Mouse (Mus musculus): ENCODE measurements around the gene Btbd9.

The Btbd9 gene

DNA sequence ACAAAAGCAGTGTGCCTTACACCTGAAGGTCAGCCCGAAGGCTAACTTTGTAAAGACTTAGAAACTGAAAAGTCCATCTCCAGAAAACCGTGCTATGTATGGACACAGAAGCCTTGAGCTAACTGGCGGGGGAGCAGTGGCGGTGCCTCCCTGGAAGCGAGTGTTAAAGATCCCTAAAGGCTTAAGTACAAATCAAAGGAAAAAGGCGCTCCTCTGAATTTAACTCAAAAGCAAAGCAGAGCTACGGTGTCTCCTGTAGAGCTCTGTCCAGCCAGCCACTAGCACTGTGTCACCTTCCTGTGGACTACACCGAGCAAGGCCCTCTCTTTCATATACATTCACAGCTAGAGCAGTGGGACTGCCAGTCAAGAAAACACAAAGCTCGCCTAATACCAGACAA lies 98.1 kb downstream of the Btbd9 start:
- no peak for DNase-seq

DNA sequence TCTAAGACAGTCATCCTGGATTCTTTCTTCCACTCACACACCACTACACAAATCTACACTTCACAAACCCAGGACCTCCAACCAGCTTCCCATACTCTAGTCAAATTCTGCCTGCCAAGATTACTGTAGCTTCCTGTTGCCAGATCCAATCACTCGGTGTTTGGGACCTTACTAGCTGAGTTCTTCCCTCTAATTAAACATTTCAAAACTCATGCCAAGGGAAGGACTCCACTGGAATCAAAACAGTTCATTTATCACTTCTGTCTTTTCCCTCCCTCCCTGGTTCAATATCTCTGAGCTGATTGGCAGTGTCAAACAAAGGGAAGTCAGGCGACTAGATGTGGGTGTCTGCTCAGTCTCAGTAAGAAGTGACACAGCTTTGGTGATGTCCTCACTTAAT lies 101.7 kb downstream of the Btbd9 start:
- no peak for DNase-seq

DNA sequence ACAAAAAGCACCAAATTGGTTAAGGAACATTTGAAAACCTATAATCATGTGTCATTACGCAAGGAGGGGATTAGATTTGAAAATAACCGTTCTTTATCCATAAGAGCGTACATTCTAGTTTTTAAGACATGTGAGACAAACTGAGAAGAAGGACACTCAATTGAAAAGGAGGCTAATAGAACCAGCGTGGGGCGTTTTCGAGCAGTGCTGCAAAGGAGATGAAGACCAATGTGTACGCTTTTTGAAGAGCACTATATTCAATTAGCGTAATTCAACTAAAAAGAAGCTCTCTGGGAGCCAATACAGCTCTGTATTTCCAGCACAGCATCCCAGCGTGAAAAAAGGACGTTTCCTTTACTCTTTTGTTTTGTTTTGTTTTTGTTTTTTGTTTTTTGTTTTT lies 103.5 kb downstream of the Btbd9 start:
- DNase-seq = no peak

GRCm38 (mm10) chr17:30471512-30471911 lies 104.8 kb downstream of the Btbd9 start:
- peak; percentile 20 to 23 for DNase-seq

DNA sequence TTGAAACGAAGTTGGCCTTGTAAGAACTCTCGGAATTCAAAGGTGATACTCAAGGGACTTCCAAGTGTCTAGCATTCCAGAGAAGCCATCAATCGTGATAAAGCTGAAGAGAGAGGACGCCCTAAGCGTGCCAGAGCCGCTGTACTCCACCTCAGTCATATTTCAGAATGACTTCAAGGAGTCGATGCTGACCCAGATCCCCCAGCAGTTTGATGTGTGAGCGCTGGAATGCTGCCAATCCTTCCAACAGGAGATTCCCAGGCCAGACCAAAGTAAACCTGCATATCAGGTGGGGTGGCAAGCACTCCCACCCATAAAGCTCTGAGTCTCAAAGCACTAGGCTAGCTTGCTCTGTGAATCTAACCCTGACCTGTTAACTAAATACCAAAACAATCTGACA lies 105.5 kb downstream of the Btbd9 start:
- DNase-seq = peak; percentile 65 to 70

- DNase-seq = peak; percentile 35 to 61
Observed at GRCm38 (mm10) chr17:30470286-30470685, 106.0 kb downstream of the Btbd9 start.

GRCm38 (mm10) chr17:30469511-30470076 lies 106.7 kb downstream of the Btbd9 start:
- no peak for DNase-seq

DNA sequence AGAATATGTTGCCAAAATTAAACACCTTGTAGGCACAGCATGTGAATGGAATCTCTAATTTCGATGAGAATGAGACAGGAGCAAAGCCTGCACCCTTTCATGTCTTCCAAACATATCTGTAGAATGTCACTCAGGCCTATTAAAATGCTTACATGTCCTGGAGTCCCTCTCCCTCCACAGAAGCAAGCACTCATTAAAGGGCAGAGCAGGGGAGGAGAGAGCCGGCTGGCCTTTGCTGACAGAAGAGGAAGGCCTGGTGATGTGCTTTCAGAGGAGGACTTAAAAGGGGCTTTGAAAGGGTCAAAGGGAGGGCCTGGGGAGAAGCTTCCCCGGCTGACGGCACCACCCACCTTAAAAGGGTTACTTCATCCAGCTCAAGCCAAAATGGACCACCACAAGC lies 107.9 kb downstream of the Btbd9 start:
- peak; percentile 31 to 42 for DNase-seq

DNA sequence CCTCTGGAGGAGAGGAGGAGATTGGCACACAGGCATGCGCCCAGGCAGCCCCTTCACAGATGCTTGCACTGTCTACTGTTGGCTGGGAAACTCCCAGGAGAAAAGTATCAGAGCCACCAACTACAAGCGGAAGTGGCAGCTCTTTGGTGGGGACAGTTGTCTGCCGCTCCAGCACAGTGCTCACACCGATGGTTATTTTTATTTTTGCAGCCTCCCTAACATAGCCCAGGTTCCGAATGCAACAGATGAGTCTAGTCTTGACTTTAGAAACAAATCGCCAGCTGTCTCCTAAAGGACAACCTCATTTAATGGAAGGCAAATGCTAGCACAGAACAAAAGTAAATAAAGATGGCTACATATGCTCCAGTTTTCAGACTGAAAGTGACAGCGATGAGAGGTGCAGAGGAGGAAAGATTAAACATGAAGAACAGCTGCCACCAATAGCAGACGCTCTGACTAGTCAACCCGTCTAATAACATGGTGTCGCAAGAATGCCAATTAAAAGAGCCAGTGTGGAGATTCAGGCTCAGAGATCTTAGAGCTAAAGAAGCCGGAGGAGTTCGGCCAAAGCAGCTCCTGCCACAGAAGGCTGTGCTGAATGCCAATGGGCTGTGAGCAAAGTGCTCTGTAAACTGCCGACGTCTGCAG lies 108.6 kb downstream of the Btbd9 start:
- peak; percentile 23 to 31 for DNase-seq

- DNase-seq = peak; percentile 17 to 31
Observed at GRCm38 (mm10) chr17:30465060-30465762, 111.1 kb downstream of the Btbd9 start.

- DNase-seq = no peak
Observed at GRCm38 (mm10) chr17:30464240-30464745, 112.0 kb downstream of the Btbd9 start.

GRCm38 (mm10) chr17:30460727-30461349 lies 115.5 kb downstream of the Btbd9 start:
- DNase-seq = no peak

- DNase-seq = no peak
Observed at GRCm38 (mm10) chr17:30459706-30460105, 116.6 kb downstream of the Btbd9 start.

GRCm38 (mm10) chr17:30458926-30459325 lies 117.4 kb downstream of the Btbd9 start:
- no peak for DNase-seq

- no peak for DNase-seq
Observed at GRCm38 (mm10) chr17:30458301-30458700, 118.0 kb downstream of the Btbd9 start.

DNA sequence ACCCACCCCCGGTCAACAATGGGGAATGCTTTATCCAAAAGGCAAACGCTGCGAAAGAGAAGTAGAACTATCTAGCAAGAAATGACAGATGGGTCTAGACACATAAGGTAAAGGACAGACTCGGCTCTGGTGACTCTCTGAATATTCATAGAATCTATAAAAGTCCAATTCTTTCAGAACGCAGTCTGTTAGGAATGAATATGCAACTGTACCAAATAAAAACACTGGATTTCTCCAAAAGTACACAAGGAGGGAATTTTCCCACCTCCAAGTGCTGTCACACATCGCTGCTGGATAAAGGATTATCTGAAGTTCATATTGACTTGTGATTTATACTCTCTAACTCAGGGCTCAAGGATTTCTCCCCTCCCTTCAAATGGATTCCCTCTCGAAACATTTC lies 118.8 kb downstream of the Btbd9 start:
- no peak for DNase-seq

GRCm38 (mm10) chr17:30456293-30456692 lies 120.0 kb downstream of the Btbd9 start:
- DNase-seq = peak; percentile 37 to 65

- peak; percentile 82 to 86 for DNase-seq
Observed at GRCm38 (mm10) chr17:30454862-30455243, 121.4 kb downstream of the Btbd9 start.

DNA sequence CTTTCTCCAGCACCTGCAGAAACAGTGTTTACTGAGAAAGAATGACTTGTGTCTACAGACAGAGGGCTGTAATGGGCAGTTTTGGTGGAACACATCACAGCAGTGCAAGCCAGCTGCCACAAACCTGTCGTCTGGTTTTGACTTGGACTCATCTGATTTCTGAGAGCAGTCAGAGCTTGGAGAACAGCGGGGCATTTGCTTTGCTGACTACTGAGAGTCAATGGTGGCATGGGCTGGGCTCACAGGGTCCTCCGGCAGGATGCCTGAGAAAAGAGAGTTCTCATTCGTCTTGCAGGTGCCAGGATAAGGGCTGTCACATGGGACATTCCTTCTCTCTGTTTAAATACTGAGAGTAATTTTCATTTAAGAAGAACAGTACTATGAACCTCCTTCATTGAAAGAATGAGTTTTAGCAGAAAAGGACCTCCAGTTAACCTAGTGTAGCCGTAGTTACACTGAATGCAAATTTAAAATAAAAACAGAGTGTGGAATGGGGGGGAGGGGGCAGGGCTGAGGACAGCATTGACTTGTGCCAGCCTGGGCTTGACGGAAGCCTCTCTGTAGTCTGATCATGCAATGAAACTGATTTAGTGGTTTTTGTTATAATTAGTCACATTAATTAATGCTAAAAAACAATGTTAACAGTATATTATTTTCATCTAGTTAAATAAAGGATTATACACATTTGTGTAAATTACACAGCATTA lies 122.0 kb downstream of the Btbd9 start:
- DNase-seq = no peak

- no peak for DNase-seq
Observed at GRCm38 (mm10) chr17:30453272-30453671, 123.0 kb downstream of the Btbd9 start.

DNA sequence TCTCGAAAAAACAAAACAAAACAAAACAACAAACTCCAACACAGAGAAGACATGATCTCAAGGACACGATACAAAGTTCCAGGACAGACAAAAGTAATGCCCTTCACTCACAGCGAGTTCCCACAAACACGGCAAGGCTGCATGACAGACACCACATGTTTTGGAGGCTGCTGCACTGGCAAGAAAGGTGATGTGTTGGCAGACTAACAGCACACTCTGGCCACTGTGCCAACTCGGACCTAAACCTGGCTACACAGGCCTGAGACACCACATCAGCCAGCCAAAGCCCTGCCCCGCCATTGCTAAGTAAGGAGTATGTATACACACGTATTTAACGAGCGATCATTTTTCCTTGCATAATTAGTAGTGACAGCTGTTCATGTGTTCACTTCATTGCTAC lies 123.9 kb downstream of the Btbd9 start:
- no peak for DNase-seq

GRCm38 (mm10) chr17:30448562-30448961 lies 127.7 kb downstream of the Btbd9 start:
- no peak for DNase-seq
